9 mouse cellular contexts compared by ENCODE assay signal in the genomic region with DNA sequence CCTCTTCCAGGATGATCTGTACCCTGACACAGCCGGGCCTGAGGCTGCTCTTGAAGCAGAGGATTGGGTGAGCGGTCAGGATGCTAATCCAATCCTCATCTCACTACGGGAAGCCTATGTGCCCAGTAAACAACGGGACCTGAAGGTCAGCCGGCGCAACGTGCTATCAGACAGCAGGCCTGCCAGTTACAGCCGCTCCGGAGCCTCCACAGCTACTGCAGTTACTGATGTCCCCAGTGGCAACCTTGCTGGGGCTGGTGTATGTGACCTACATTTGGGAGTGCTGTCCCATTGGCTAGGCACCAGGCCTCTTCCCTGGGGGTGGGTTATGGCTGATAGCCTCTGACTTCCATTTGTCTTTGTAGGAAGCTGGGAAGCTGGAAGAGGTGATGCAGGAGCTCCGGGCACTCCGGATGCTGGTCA. TPM values are rescaled to one million over a fixed set of nuclear protein-coding genes. Genes with fewer than 3 reads are reported as not detected.
DNase-seq lines count a peak whose midpoint lies in the region; ATAC-seq lines count a peak whose summit lies in the region.
"Had no signal": no experiment of that assay in that cellular context is flagged by ENCODE, and none has a peak within 500 bp of the region (broad histone marks: within the 10 kb centered on the region; RNA-seq: fewer than 3 reads in every experiment).

A gene (plus strand): TSS at position 373 of the 423 bp plus-strand sequence.

- no peak within 1 kb of the TSS for H3K9ac ChIP-seq in midbrain, embryonic 12.5 days (replicated peaks)
- H3K9ac ChIP-seq in midbrain, embryonic 15.5 days: no peak within 1 kb of the TSS
- H3K9ac ChIP-seq in intestine, embryonic 16.5 days (ENCODE audit: low read depth, low read length): no peak within 1 kb of the TSS

- peaks cover 14% of the 10 kb centered on the region for H3K4me1 ChIP-seq in midbrain, embryonic 12.5 days
- H3K4me1 ChIP-seq in midbrain, embryonic 15.5 days: peaks cover 14% of the 10 kb centered on the region
- H3K4me1 ChIP-seq in intestine, embryonic 16.5 days (ENCODE audit: control insufficient read depth, insufficient read depth, low read length): peaks cover 22% of the 10 kb centered on the region

- H3K27ac ChIP-seq in midbrain, embryonic 12.5 days (replicated peaks): 0 out of 2 replicates have a peak within 1 kb of the TSS, but pooled peaks have one; percentile 22
- no peak within 1 kb of the TSS for H3K27ac ChIP-seq in midbrain, embryonic 15.5 days
- H3K27ac ChIP-seq in intestine, embryonic 16.5 days (ENCODE audit: low read length): no peak within 1 kb of the TSS

- DNase-seq in adrenal gland, postnatal 10 days: peak; percentile 56
- DNase-seq in adrenal gland, postnatal 4 days (ENCODE audit: low spot score in 2 of 2): no peak
- DNase-seq in layer of hippocampus, adult 8-10 months (ENCODE audit: low spot score in 2 of 2): no peak
- DNase-seq: thymus, postnatal 25 days had no signal

- no peaks in the 10 kb centered on the region for H3K9me3 ChIP-seq in midbrain, embryonic 12.5 days
- no peaks in the 10 kb centered on the region for H3K9me3 ChIP-seq in midbrain, embryonic 15.5 days
- no peaks in the 10 kb centered on the region for H3K9me3 ChIP-seq in intestine, embryonic 16.5 days (ENCODE audit: control insufficient read depth, low read length)

- no peaks in the 10 kb centered on the region for H3K27me3 ChIP-seq in midbrain, embryonic 12.5 days
- H3K27me3 ChIP-seq in midbrain, embryonic 15.5 days (replicated peaks): no peaks in the 10 kb centered on the region
- H3K27me3 ChIP-seq in intestine, embryonic 16.5 days (replicated peaks; ENCODE audit: control insufficient read depth, insufficient read depth, low read length): no peaks in the 10 kb centered on the region

- peaks cover 54% of the 10 kb centered on the region for H3K36me3 ChIP-seq in midbrain, embryonic 12.5 days
- peaks cover 26% of the 10 kb centered on the region for H3K36me3 ChIP-seq in midbrain, embryonic 15.5 days (replicated peaks)
- peaks cover 30% of the 10 kb centered on the region for H3K36me3 ChIP-seq in intestine, embryonic 16.5 days (ENCODE audit: control insufficient read depth, insufficient read depth, low read length)

- no peak for ATAC-seq in midbrain, embryonic 12.5 days (ENCODE audit: low FRiP score, low read depth)
- no peak for ATAC-seq in midbrain, embryonic 15.5 days (replicated peaks)
- no peak for ATAC-seq in granulocyte monocyte progenitor cell, adult 5-6 weeks (replicated peaks; ENCODE audit: poor library complexity, severe bottlenecking)
- no peak for ATAC-seq in megakaryocyte-erythroid progenitor cell, adult 5-6 weeks (replicated peaks; ENCODE audit: low FRiP score, low TSS enrichment, poor library complexity, severe bottlenecking)
- no peak for ATAC-seq in intestine, embryonic 16.5 days

- no peak within 1 kb of the TSS for H3K4me2 ChIP-seq in midbrain, embryonic 12.5 days (replicated peaks)
- H3K4me2 ChIP-seq in midbrain, embryonic 15.5 days: no peak within 1 kb of the TSS
- H3K4me2 ChIP-seq in intestine, embryonic 16.5 days (ENCODE audit: low read depth, low read length): no peak within 1 kb of the TSS

- no peak within 1 kb of the TSS for H3K4me3 ChIP-seq in midbrain, embryonic 12.5 days
- H3K4me3 ChIP-seq in midbrain, embryonic 15.5 days: no peak within 1 kb of the TSS
- no peak within 1 kb of the TSS for H3K4me3 ChIP-seq in intestine, embryonic 16.5 days (ENCODE audit: low read length)

- 68% methylated on average over 11 of the region's 11 CpGs for WGBS in midbrain, embryonic 12.5 days
- 72% methylated on average over 11 of the region's 11 CpGs for WGBS in midbrain, embryonic 15.5 days
- WGBS in intestine, embryonic 16.5 days: 64% methylated on average over 11 of the region's 11 CpGs

RNA-seq across cellular contexts. Expression of the gene that starts here (rescaled TPM):
- total RNA-seq in adrenal gland, postnatal 10 days (2021): 10 to 100 TPM; 11.5 to 14.0 TPM
- total RNA-seq in adrenal gland, postnatal 4 days (2021): 1 to 10 TPM; 5.1 to 5.2 TPM
- polyA plus RNA-seq in midbrain, embryonic 12.5 days (2016; fragmentation: Nextera tagmentation; extraction: Ambion mirVana): 0.42 and 0.71 TPM in 2 replicates
- polyA plus RNA-seq in midbrain, embryonic 15.5 days (2015; fragmentation: Nextera tagmentation; extraction: Ambion mirVana): 0.26 and 0.96 TPM in 2 replicates
- total RNA-seq in granulocyte monocyte progenitor cell, adult 5-6 weeks (2014; fragmentation: Nextera tagmentation): 40.8 and 53.6 TPM in 2 replicates
- total RNA-seq in granulocyte monocyte progenitor cell, adult 5-6 weeks (2017): 64.9 and 84.1 TPM in 2 replicates
- total RNA-seq in megakaryocyte-erythroid progenitor cell, adult 5-6 weeks (2014; fragmentation: Nextera tagmentation): 53.0 and 63.6 TPM in 2 replicates
- total RNA-seq in megakaryocyte-erythroid progenitor cell, adult 5-6 weeks (2017): 104 and 112 TPM in 2 replicates
- polyA plus RNA-seq in intestine, embryonic 16.5 days (2015; fragmentation: Nextera tagmentation; extraction: Ambion mirVana): 5.8 and 6.7 TPM in 2 replicates
- 1 to 10 TPM; 1.3 to 4.4 (median 1.6) TPM for total RNA-seq in layer of hippocampus, adult 8-10 months (2022)
